In the genomic region with DNA sequence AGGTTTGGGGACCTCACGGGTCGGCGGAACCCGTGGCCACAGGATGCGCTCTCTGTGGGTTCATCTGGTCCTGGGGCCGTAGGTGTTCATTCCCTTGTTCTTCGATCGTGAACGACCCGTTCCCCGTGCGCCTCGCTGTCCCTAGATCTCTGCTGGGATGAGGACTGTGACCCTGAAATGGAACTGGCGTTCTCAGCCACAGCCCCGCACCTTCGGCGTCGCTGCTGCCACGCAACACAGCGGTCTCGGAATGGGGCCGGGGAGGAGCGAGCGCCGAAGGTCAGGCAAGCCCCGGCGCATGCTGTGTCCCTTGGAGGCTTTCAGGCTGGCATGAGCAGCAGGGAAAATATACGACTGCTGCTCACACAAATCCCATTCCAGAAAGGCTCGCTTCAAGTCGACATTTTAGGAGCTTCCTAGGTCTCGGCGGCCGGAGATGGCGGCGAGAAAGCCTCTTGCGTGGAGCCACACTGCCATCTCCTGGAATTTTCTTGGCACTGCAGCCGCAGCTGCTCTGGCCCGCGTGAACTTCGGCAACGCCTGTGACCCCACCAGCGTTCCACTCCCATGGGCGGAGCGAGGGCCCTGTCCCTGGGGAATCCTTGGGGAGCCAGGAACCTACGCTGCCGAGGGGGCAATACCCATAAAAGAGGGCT, we compare ENCODE assay signal across 8 mouse cellular contexts. TPM values are rescaled to one million over a fixed set of nuclear protein-coding genes. Genes with fewer than 3 reads are reported as not detected.
DNase-seq lines count a peak whose midpoint lies in the region; ATAC-seq and TF ChIP-seq lines count a peak whose summit lies in the region.

Hoxa7 (minus strand) TSS at position 518 of the 656 bp plus-strand sequence.

- H3K4me2 ChIP-seq in hindbrain, embryonic 16.5 days (ENCODE audit: low read length) = peak within 1 kb of the TSS; percentile 92

- TF ChIP-seq CTCF in gastrocnemius, adult 2 months (IDR thresholded peaks at IDR 0.05) = no peak; the same call in 1 of the 2 replicates

- H3K27ac ChIP-seq in gastrocnemius, adult 2 months = peak within 1 kb of the TSS; percentile 93
- no peak within 1 kb of the TSS for H3K27ac ChIP-seq in hindbrain, embryonic 16.5 days (ENCODE audit: low read depth, low read length)

- no peaks in the 10 kb centered on the region for H3K9me3 ChIP-seq in hindbrain, embryonic 16.5 days (ENCODE audit: control insufficient read depth, low read length)

- H3K27me3 ChIP-seq in hindbrain, embryonic 16.5 days (replicated peaks; ENCODE audit: control insufficient read depth, insufficient read depth, low read length) = peaks cover 58% of the 10 kb centered on the region

- peaks cover 7% of the 10 kb centered on the region for H3K4me1 ChIP-seq in hindbrain, embryonic 16.5 days (ENCODE audit: control insufficient read depth, insufficient read depth, low read depth, low read length)

- WGBS in hindbrain, embryonic 16.5 days = under 1% methylated on average over 46 of the region's 46 CpGs

- H3K9ac ChIP-seq in hindbrain, embryonic 16.5 days (ENCODE audit: low read depth, low read length) = peak within 1 kb of the TSS; percentile 66

- DNase-seq in WW6 (ENCODE audit: low read depth, low spot score) = peak; percentile 84
- DNase-seq in gastrocnemius, adult 2 months = peak; percentile 95
- DNase-seq in left cerebral cortex, adult 18-20 months (ENCODE audit: low spot score in 2 of 2) = peak; percentile 77 to 80
- DNase-seq in lung, postnatal 4 days = peak; percentile 89 to 92
- DNase-seq in retina, postnatal 1 day = peak; percentile 91
- peak; percentile 88 for DNase-seq in thymus, postnatal 4 days

- H3K36me3 ChIP-seq in hindbrain, embryonic 16.5 days (ENCODE audit: control insufficient read depth, insufficient read depth, low read length) = no peaks in the 10 kb centered on the region

- peak within 1 kb of the TSS; percentile 76 for H3K4me3 ChIP-seq in gastrocnemius, adult 2 months
- peak within 1 kb of the TSS; percentile 50 for H3K4me3 ChIP-seq in hindbrain, embryonic 16.5 days (ENCODE audit: low read length)

- ATAC-seq in common myeloid progenitor, adult 5-6 weeks (replicated peaks; ENCODE audit: low read depth, poor library complexity, severe bottlenecking) = peak; percentile 61
- ATAC-seq in hindbrain, embryonic 16.5 days = peak; percentile 71

- intact Hi-C loops in gastrocnemius, adult 2 months (cut with DNase I) = loop anchor here (2.0 to 5.0 kb wide), 3 partner anchors 345 to 749 kb away; partner anchors contain the start of gene Cbx3

RNA-seq across cellular contexts. Expression of gene Hoxa7, which starts in this region (rescaled TPM):
- total RNA-seq in common myeloid progenitor, adult 5-6 weeks (2017) = 10.6 and 17.7 TPM in 2 replicates
- total RNA-seq in gastrocnemius, adult 2 months (2021) = 1 to 10 TPM; 4.7 to 5.0 TPM
- polyA plus RNA-seq in hindbrain, embryonic 16.5 days (2015; fragmentation: Nextera tagmentation; extraction: Ambion mirVana) = 9.0 and 21.1 TPM in 2 replicates
- total RNA-seq in left cerebral cortex, adult 18-20 months (2021) = not detected

Comparison
In these comparisons a context has a peak if more than half of its experiments do, and no peak if none do; other contexts are left out.
1. RNA of gene Hoxa7 (total RNA-seq): 10.6 to 17.7 TPM in common myeloid progenitor, adult 5-6 weeks and 4.7 to 5.0 TPM in gastrocnemius, adult 2 months; not detected in left cerebral cortex, adult 18-20 months; every median in the first group is over 4 times any median in the second.
2. Peak in DNase-seq in left cerebral cortex, adult 18-20 months; RNA of the gene not detected or under 1 TPM.
3. Peak in every context shown above with its lines, with median percentiles within 50 percentile points of each other: DNase-seq.